Mouse (Mus musculus): ENCODE measurements around the gene Spock3.
"Not testable (repeated sequence)": the region's sequence is repeated elsewhere in the genome, so short reads cannot be mapped to it uniquely, and the experiment has no call there.

Spock3 gene
- long read RNA-seq, experiment 1, partial matches to known transcripts = 0 of 2 reads
- long read RNA-seq, experiment 1, other reads (novel, unspliced or antisense) = 2 of 2 reads
- long read RNA-seq, experiment 2, partial matches to known transcripts = 1 of 3 reads
- long read RNA-seq, experiment 2, other reads (novel, unspliced or antisense) = 2 of 3 reads

DNA sequence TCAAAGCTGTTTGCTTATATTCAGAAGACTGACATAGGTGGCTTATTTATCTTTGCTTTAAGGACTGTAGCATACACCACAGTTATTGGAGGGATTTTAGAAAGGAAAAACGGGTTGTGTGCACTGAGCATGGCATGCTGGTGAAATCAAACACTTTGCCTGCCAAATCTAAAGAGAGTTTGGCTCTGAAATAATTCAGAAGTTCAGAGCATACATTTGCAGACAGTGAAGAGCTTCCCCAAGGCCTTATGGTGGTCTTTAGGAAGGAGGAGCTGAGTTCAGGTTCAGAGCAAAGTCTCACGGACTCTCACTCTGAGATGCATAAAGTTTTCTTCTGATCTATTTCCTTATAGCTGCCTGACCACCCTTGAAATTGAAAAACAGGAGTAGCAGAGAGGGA lies at the start of gene Spock3:
Gene Spock3, plus strand, starts transcription at position 301 of the 400 bp plus-strand sequence.
- intact Hi-C loops (cut with DNase I) = no loop called here

DNA sequence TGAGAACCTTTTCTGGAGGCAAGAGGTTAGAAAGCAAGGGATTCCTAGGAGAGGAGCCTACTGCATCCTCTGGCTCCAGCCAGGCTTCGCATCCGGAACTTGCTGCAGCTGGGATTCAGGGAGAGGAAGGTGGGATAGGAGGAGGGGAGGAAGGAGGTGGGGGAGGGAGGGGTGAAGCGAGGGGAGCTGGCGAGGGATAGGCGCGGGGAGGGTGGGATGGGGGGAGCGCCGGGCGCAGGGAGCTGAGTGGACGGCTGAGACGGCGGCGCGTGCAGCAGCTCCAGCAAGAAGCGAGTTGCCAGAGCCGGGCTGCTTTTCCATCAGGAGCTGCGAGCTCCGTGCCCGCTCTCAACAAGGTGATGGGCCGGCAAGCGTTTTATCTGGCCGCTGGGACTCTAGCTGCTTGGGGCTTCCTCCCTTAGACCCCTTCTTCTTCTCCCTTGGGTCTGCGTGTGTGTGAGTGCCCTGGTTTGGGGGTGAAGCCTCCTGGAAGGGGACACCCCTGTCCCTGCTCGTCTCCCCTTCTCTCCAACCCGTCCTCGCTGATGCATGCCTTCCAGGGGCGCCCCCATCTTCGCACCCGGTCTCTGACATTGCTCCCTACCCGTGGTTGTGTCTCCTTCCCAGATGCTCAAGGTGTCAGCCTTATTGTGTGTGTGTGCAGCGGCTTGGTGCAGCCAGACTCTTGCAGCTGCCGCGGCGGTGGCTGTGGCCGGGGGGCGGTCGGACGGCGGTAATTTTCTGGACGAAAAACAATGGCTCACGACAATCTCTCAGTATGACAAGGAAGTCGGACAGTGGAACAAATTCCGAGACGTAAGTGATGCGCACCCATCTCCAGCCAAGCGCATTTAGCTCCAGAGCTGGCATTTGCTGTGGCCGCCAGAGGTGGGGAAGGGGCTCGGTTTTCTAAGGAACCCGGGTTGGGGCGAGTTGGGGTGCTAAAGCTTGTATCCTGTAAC lies 645 bp downstream of the Spock3 start:
- intact Hi-C loops (cut with DNase I) = no loop called here

DNA sequence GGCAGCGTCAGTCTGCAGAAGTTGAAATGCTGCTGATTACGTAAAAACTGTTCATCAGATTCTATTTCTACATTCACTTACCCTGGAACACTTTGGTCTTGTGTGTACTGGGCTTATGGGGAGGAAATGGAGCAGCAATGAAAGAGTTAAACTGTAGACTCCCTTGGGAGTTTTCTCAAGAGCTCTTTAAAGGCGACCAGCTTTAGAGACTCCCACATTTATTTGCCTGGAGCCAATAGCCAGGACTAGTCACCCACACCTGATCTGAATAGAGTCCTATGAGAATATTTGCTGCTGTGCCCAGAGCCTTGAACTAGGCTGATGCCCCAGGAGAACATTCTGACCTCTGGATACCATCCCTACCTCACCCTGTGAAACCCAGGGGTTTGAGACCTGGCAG lies 1.7 kb downstream of the Spock3 start:
- intact Hi-C loops (cut with DNase I) = no loop called here

DNA sequence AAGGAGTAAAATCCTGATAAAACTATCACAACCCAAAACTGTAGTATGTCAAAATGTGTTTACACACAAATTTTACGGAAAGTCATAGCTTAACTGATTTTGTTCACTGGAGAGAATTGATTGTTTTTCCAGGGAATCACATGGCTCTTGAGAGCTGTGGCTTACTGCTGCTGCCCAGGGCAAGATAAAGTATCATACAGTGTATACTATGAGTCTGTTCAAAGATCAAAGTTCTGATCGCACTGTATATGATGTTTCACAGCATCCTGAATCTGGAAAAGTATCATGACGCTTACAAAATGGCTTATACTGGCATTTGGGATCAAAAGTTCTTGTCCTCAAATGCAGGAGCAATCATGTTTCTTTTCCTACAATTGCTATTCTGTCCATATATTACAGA lies 11.8 kb downstream of the Spock3 start:
- intact Hi-C loops (cut with DNase I) = no loop called here

DNA sequence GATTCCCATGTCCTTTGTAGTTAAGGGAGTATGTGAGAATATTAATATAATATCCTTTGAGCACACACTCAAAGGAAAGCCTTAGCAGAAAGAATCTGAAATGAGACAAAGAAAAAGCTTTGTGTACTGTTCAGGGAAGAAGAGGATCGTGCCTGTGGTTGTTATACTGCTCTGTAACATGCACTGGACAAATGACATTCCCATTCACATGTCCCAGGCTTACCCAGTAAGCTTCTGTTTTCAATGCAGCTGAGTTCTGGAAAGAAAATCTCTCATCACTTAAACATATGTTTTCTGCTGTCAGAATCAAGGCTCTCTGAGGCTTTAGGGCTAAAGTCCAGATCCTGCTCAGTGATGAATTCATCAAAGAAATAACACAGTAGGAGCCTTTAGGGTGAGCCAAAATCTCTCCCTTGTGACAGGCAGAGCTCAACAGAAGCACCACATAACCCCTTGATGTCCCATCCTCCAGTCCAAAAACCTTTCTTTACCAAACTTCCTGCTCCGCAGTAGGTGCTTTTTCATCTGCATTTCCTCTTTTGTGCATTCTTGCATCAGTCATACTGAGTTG lies 19.1 kb downstream of the Spock3 start:
- intact Hi-C loops (cut with DNase I) = no loop called here

DNA sequence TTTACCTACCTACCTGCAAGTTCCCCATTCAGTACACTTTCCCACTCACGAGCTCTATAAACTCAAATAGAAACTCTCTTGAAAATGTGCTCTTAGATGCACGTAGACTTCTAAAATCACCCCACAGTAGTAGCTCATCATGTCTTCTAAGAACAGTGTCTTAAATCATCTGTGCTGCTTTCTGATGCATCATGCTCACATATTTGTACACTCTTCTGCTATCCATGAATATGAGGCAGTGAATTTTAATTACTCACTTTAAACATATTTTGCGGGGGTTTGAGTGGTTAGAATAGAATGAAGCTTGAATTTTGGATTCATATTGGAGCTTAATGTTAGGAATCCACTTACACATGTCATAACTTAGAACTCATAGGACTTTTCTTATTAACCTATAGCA lies 138.2 kb downstream of the Spock3 start:
- intact Hi-C loops (cut with DNase I) = no loop called here

DNA sequence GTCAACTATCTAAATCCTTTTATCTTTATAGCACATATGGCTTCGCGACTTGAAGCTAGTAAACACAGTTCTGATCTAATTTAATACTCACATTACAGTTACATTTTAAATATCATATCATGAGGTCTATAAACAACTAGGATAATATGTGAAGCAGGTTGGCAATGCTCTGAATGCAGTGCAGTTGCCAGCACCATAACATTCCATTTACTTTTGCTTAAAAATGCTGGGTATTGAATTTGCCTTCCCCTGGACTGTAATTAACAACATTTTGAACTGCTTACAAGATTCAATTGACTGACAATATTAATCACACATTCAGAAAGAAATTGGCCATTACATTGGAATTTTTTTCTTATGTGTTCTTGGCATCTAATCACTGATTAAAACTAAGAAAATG lies 147.4 kb downstream of the Spock3 start:
- intact Hi-C loops (cut with DNase I) = no loop called here

DNA sequence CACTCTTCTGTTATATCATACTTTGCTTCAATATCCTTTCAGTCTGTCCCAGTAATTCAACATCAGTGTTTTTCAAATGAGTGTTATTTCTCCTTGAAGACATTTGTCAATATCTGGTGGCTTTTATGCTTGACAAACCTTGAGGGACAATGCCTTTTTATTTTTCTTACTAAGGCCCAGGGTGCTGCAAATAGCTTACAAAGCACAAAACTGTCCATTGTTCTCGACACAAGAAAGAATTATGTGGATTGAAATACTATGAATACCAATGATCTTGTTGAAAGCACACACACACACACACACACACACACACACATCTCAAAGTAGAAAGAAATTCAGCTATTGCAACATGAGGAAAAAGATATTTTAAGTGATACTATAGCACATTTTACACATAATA lies 159.0 kb downstream of the Spock3 start:
- intact Hi-C loops (cut with DNase I) = no loop called here

DNA sequence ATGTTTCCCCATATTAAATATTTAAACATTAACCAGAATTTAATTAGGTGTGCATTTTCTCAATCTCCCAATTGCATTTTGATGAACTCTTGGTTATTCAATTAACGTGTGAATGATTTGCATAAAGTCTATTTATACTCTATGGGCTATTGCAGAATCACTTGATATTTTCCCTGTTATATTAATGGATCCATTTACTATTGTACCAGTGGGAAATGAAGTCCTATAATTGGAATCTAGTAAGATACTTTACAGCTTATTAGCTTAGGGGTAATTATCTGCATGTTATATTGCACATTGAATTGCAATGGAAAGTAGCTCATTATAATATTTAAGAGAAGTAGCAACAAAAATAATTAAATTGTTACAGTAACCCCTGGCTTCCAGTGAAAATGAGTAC lies 162.1 kb downstream of the Spock3 start:
- intact Hi-C loops (cut with DNase I) = no loop called here

DNA sequence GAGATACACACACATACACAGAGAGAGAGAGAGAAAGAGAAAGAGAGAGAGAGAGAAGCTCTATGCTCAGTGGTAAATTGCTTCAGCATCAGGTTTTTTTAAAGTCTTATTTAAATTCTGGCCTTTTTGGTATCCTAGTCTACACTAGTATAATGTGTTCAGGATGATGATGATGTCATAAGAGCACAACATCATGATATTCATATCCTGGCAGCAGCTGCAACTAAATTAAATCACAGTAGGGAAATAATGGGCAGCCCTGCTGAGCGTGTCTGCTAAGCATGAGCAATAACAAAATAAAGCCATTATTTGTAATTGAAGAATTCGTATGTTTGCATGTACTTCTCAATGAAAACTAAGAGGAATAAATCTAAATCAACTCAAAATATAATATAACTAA lies 169.7 kb downstream of the Spock3 start:
- intact Hi-C loops (cut with DNase I) = no loop called here

DNA sequence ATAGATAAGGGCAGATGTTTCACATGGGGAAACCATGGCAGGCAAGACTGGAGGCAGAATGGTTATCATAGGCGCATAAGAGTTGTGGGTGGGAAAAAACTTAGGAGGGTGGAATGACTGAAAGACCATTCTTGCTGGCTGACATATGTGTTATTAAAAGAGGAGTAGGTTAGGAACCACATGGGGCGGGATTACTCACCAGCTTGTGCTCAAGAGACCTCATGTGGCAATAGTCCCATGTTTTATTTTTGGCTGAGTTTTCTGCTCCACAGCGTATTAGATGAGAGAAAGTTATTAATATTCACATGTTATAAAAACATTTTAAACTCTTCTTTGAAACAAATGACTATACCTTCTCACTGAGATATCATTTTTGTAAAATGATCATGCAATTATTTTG lies 184.6 kb downstream of the Spock3 start:
- intact Hi-C loops (cut with DNase I) = no loop called here

DNA sequence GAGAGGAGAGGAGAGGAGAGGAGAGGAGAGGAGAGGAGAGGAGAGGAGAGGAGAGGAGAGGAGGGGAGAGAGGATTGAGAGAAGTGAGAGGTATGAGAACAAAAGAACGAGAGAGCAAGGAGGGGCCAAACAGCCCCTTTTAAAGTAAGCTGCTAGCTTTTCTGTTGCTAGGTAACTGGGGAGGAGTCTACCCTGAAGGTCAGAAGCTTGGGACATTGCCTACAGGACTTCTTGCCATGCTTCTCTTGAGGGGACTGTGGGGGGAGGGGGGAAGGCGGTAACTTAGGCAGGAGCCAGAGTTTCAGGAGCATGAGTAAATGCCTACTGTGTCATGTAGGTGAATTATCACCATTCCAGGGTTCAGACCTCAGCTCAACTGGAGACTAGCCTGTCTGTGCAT lies 213.1 kb downstream of the Spock3 start:
- intact Hi-C loops (cut with DNase I) = not testable (repeated sequence)

DNA sequence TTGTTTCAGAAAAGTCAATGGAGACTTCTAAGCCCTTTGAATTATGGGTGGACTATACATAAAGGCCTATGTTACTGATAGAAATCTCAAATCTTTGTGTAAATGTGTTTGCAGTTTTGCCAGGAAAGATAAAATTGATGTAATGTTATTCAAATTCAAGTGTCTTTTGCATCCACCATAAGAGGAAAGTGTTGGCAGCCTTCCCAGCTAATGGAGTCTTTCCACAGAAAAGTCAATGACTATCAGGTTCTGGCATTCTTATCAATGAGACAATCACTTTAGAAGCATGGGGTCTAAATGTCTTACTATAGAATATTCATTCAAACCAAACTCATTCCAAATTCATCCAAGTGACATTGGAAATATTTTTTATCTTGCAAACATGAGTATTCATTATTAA lies 214.5 kb downstream of the Spock3 start:
- intact Hi-C loops (cut with DNase I) = no loop called here

DNA sequence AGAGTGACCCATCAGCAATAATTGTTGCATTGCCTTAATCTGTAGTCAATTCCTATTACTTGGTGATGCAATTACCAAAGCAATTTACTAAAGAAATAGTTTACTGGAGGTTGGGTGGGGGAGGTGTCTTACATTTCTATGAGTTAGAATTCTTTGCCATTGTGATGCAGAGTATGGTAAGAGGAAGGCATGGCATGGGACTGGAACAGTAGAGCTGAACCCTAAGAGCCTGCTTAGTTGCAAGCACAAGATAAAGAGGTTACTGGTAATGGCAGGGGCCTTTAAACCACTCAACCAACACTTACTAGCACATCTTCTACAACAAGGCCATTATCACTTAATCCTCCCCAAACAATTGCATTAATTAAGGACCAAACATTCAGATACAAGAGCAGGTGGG lies 219.1 kb downstream of the Spock3 start:
- intact Hi-C loops (cut with DNase I) = no loop called here

DNA sequence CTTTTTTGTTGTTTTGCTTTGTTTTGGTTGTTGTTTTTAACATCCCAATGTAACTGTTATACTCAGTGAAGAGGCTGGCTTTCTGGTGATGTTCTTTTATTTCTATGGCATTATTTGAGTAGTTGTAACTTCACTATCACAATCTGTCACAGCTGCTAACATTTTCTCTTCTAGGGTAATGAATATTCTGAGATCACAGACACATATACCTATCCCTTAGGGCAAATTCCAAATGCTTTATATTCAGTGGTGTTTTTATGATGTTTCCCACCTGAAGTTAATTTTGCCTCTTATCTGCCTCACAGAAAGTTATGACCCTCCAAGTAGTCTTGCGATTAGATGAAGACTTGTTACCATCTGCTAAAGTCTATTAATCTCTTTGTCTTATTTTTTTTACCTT lies 230.5 kb downstream of the Spock3 start:
- intact Hi-C loops (cut with DNase I) = no loop called here

DNA sequence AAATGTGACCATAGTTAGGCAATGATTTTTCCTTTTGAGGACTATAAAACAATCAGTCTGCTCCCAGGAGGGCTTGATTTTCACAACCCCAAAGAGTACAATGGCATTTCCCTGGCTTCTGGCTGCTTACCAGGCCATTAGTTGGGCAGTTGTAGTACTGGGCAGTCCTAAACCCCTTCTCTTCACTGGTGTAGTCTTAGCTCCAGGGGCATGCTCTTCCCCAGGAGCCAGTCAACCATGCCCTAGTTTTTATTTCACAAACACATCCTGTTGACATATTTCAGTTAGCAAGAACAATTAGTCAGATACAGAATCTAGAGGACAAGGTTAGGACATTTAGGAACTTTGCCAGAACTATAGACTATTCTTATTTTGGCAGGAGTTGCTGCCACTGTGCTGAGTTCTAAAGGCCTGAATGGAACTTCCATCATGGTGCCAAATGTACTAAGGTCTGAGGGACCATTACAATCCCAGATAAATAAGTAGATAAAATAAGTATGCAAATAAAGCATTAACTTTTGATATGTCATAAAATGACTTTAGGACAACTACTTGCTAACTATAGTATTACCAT lies 308.1 kb downstream of the Spock3 start:
- intact Hi-C loops (cut with DNase I) = no loop called here

DNA sequence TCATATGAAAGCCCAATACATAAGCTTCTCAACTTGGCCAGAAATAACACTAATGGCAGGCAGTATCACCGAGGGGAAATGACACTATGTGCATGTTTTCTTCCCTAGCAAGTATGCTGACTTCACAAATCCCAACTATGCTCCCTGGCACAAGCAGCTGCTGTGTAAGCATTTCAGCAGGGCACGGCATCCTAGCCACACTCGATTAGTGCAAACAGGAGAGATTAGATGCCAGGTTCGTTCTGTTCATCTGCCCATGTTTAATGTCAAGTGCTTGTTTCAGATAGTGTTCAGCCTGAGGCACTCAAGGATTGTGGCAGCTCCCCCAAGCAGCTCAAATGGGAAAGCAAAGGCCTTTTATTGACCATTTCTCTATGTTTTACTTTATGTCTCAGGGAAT lies 311.7 kb downstream of the Spock3 start:
- intact Hi-C loops (cut with DNase I) = no loop called here

DNA sequence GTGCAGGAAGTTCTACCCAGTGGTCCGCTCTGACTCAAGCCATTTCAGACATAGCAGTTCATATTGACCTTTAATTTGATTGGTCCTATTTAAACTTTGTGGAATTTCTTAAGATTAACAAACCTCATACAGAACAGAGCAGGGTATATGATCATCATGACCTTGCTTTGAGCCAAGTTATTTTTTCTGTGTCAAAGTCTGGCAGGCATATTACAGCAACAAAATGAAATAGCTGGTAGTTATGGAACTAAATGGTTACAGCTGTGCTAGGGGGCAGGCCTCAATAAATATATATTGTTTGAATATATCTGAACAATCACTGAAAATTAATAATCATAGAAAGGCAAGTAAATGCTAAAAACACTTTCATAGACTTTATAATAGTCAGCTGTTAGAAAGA lies 384.6 kb downstream of the Spock3 start:
- intact Hi-C loops (cut with DNase I) = no loop called here

DNA sequence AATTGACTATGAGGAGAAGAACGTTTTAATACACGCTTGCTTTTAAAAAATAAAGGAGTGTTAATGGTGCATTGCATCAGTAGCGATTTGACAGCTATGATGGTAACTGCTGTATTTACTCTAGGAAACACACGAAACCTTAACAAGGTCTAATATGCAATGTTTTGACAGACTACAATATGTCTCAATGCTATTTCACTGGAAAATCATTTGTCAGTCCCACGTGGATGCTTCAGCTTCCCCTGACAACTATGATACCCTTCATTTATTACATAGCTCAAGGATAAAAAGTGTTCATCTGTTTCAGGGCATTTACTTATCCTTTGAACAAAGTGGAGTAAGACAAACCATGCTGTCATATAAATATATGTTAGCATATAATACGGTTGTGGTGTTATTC lies 417.8 kb downstream of the Spock3 start:
- intact Hi-C loops (cut with DNase I) = no loop called here

DNA sequence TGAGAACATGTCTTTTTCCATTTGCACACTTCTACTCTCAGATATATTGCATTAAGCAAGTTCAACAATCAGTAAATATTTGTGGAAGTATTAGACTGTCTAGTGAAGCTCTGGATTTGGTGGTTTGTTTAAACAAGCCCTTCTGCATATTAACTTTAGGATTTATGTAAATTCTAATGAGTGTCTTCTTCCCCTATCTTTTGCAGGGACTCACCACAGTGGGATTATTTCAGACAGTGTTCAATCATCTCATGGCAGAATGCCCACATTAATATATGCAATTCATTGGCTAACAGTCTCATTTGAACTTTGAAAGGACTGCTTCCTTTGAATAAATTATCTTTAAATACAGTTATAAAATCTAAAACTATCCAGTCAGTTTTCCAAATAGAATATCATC lies 446.9 kb downstream of the Spock3 start:
- intact Hi-C loops (cut with DNase I) = no loop called here
